ENCODE assay signal across 8 mouse cellular contexts in the genomic region with DNA sequence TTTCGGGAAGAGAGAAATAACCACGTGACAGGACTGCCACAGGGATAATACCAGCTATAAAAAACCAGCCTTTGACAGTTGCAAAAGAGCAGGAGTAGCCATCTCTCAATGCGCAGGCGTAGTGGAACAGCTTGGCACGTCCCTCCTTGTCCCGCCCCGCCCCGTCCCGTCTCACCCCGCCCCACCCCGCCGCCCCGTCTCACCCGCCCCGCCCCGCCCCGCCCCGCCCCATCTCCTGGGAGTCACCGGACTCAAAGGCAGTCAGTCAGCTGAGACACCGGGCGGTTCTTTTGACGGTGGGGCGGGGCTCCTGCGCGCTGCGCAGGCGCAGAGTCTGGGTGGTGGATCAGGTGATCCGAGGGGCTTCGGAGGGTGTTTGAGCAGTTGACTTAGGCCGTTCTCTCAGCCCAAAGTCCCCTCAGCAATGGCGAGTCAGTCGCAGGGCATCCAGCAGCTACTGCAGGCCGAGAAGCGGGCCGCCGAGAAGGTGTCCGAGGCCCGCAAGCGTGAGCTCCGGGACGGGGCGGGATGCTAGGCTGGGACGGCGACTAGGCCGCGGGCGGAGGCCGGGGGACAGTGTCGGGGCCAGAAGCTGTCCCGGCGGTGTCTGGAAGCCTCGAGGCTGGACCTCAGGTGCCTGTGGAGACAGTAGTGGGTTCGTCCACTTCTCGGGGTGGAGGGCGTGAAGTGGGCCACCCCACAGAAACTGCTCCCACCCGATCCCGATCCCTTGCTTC. TPM values are rescaled to one million over a fixed set of nuclear protein-coding genes. Genes with fewer than 3 reads are reported as not detected.
DNase-seq lines count a peak whose midpoint lies in the region; ATAC-seq and TF ChIP-seq lines count a peak whose summit lies in the region.

A gene (plus strand): TSS at position 279 of the 737 bp plus-strand sequence.

- WGBS in cerebellum, adult 2 months = 1% methylated on average over 57 of the region's 57 CpGs

- no peaks in the 10 kb centered on the region for H3K27me3 ChIP-seq in cerebellum, adult 2 months (ENCODE audit: control insufficient read depth, insufficient read depth, low read length)

- peak within 1 kb of the TSS; percentile 63 for H3K27ac ChIP-seq in cerebellum, adult 2 months (ENCODE audit: insufficient read depth, low read length)

- peak; percentile 71 for DNase-seq in MEL-GATA-1-ER (ENCODE audit: extremely low read depth, low read depth)
- peak; percentile 94 to 96 for DNase-seq in cerebellum, adult 2 months
- peak; percentile 97 for DNase-seq in forelimb bud, embryonic 11.5 days (ENCODE audit: low read depth, low spot score)
- DNase-seq in layer of hippocampus, postnatal 10 days (ENCODE audit: low spot score in 2 of 2) = peak; percentile 91 to 95
- peak; percentile 98 for DNase-seq in lung, postnatal 10 days
- DNase-seq in ovary, postnatal 36 days (ENCODE audit: low spot score) = peak; percentile 94
- DNase-seq in thymus, postnatal 25 days = peak; percentile 96

- no peak for TF ChIP-seq CTCF in cerebellum, adult 2 months (IDR thresholded peaks at IDR 0.05; ENCODE audit: borderline replicate concordance, insufficient read depth, low read depth, low read length)

- peak; percentile 75; the same call in 1 of the 2 replicates for TF ChIP-seq POLR2A in cerebellum, adult 2 months (IDR thresholded peaks at IDR 0.05; ENCODE audit: borderline replicate concordance, insufficient read depth, low read length)

- ATAC-seq in hematopoietic stem cell, adult 5-6 weeks (replicated peaks in 1 of 2; ENCODE audit: insufficient read depth in 1 of 2, low FRiP score in 2 of 2, low TSS enrichment in 1 of 2, low read depth in 1 of 2, poor library complexity in 2 of 2, severe bottlenecking in 2 of 2) = peak; percentile 87 to 90

- peak within 1 kb of the TSS; percentile 87 for H3K4me3 ChIP-seq in cerebellum, adult 2 months (replicated peaks; ENCODE audit: insufficient read depth, low read depth, low read length)

- peaks cover 12% of the 10 kb centered on the region for H3K4me1 ChIP-seq in cerebellum, adult 2 months (ENCODE audit: control insufficient read depth, insufficient read depth, low read length)

RNA-seq across cellular contexts. Expression of the gene that starts here (rescaled TPM):
- 148 and 154 TPM in 2 replicates for polyA plus RNA-seq in cerebellum, adult 2 months (2012; rRNA removed)
- total RNA-seq in hematopoietic stem cell, adult 5-6 weeks (2017) = 71.6 and 116 TPM in 2 replicates
- 100 to 1,000 TPM; 131 to 135 TPM for total RNA-seq in layer of hippocampus, postnatal 10 days (2021)

Comparison
In these comparisons a context has a peak if more than half of its experiments do, and no peak if none do; other contexts are left out.
1. Peak in every context shown above with its lines: DNase-seq, ATAC-seq, H3K4me3 ChIP-seq and H3K27ac ChIP-seq.